Mouse (Mus musculus) cerebellum, adult 9-11 months (tissue): ENCODE results near the gene Dlg5.

ENCODE experiments used
- DNase-seq: peaks from one replicate; pipeline ENCODE4 v3.0.0; 2022

The Dlg5 gene

DNA sequence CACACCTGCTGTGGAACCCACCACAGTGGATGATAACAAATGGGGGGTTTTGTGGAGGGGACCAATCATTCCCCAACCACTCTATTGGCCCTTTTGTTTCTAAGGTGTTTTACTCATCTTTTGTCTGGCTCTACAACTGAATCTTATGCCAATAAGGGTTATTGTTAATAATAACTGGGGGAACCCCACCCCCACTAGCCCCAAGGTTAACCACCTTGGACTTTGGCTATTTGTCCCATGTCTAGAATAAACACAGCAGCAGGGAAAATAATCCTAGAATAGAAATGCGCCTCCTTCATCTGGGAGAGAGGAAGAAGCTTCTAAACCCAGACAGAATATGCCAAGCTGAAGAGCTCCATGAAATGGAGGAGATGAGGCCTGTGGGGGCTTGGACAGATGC is 151.1 kb downstream of the Dlg5 start:
- DNase-seq, result no peak

GRCm38 (mm10) chr14:24093221-24093620 is 152.5 kb downstream of the Dlg5 start:
- no peak for DNase-seq

DNA sequence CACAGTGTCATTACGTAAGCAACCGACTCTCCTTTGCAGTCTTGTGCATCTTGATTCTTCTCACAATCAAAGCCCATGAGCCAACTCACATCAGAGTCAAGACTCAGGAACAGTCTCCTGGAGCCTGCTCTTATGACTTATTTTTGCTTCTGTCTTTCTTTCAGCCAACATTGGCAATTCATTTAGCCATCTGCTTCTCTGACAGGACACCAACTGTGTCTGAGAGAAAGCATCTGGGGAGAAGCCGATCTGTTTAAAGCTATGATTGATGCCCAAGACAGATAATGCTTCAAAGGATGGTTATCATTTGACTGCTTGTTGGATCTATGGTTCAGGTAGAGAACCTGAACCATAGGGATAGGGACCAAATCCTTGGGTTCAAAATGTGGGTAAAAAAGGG is 153.3 kb downstream of the Dlg5 start:
- DNase-seq, result no peak

- no peak for DNase-seq
These were observed 154.9 kb downstream of the Dlg5 start for GRCm38 (mm10) chr14:24090790-24091189.

- DNase-seq, result no peak
These were observed 156.5 kb downstream of the Dlg5 start for GRCm38 (mm10) chr14:24089181-24089580.

DNA sequence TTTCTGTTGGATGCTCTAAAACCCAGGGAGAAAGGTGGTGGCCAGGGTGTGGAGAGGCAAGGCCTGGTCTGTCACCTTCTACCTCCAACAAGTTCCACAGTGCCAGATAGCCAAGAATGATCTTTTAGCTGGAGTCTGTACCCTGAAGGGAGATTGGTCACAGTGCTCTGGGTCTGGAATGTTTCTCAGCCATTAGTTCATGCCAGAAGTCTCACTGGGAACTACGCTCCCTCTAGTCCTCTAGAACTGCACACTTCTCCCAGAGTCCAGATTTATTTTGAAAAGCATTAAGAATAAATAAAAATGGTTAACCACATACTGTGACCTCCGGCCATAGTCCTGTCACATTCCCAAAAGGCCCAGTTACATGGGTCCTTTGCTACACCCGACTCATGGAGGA is 158.3 kb downstream of the Dlg5 start:
- DNase-seq, result no peak

GRCm38 (mm10) chr14:24086481-24086880 is 159.2 kb downstream of the Dlg5 start:
- no peak for DNase-seq
